Comparison of ENCODE assay signal across 29 mouse cellular contexts in the genomic region with DNA sequence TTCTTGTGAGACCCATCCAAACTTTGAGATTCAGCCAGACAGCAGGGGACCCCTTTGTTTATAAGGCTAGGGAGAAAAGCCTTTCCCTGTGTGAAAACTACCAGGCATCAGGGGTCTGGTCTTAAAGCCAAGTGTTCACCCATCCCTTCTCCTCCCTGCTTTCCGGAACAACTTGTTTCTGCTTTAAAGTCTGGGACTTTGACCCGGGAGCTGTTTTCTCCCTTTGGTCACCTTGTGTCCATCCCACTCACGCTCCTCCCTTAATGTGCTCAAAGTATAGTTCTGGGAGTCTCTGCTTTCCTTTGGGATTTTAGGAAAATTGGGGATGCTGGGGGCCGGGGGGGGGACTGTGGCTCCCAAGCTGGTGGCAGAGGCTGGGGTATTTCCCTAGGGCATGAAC. TPM values are rescaled to one million over a fixed set of nuclear protein-coding genes. Genes with fewer than 3 reads are reported as not detected.
DNase-seq lines count a peak whose midpoint lies in the region; ATAC-seq and TF ChIP-seq lines count a peak whose summit lies in the region.
"Had no signal": no experiment of that assay in that cellular context is flagged by ENCODE, and none has a peak within 500 bp of the region (broad histone marks: within the 10 kb centered on the region; RNA-seq: fewer than 3 reads in every experiment).

No protein-coding gene starts in this region.

- 0 out of 2 replicates have a peak, but pooled peaks cover 6% of the 10 kb centered on the region for H3K4me1 ChIP-seq in kidney, embryonic 14.5 days (ENCODE audit: control insufficient read depth, insufficient read depth, low read length)
- H3K4me1 ChIP-seq in lung, embryonic 14.5 days (ENCODE audit: insufficient read depth) = 0 out of 2 replicates have a peak, but pooled peaks cover 3% of the 10 kb centered on the region
- no peaks in the 10 kb centered on the region for H3K4me1 ChIP-seq in neural tube, embryonic 15.5 days
- H3K4me1 ChIP-seq: embryonic facial prominence, embryonic 12.5 days; forebrain, embryonic 15.5 days; limb, embryonic 12.5 days; midbrain, embryonic 15.5 days had no signal

- no peak overlapping the region for H3K27ac ChIP-seq in kidney, embryonic 14.5 days (ENCODE audit: low read depth, low read length)
- H3K27ac ChIP-seq in lung, embryonic 14.5 days (ENCODE audit: low read depth) = peak overlapping the region; percentile 42; the same call in 1 of the 2 replicates
- no peak overlapping the region for H3K27ac ChIP-seq in neural tube, embryonic 15.5 days (replicated peaks)
- H3K27ac ChIP-seq: embryonic facial prominence, embryonic 12.5 days; forebrain, embryonic 10.5 days; forebrain, embryonic 15.5 days; gastrocnemius, adult 2 months; hindbrain, embryonic 10.5 days; layer of hippocampus, adult 2 months; left cerebral cortex, adult 2 months; limb, embryonic 12.5 days; midbrain, embryonic 15.5 days had no signal

- 72% methylated on average over 4 of the region's 4 CpGs for WGBS in kidney, embryonic 14.5 days
- WGBS in lung, embryonic 14.5 days = 49% methylated on average over 4 of the region's 4 CpGs
- WGBS in neural tube, embryonic 15.5 days = 73% methylated on average over 4 of the region's 4 CpGs

- TF ChIP-seq CTCF in lung, embryonic 14.5 days (IDR thresholded peaks at IDR 0.05; ENCODE audit: low read depth) = no peak

- H3K27me3 ChIP-seq in kidney, embryonic 14.5 days (ENCODE audit: control insufficient read depth, insufficient read depth, low read length) = peaks cover 18% of the 10 kb centered on the region
- no peaks in the 10 kb centered on the region for H3K27me3 ChIP-seq in lung, embryonic 14.5 days (ENCODE audit: insufficient read depth, low read length)
- peaks cover 46% of the 10 kb centered on the region for H3K27me3 ChIP-seq in neural tube, embryonic 15.5 days (replicated peaks)
- H3K27me3 ChIP-seq: Patski had no signal

- DNase-seq in kidney, adult 18-20 months = peak; percentile 47
- DNase-seq in lung, embryonic 14.5 days = no peak
- no peak for DNase-seq in lung, postnatal 36 days
- peak; percentile 75 for DNase-seq in kidney, adult 9 months
- DNase-seq in kidney, postnatal 14 days = peak; percentile 67
- DNase-seq in gastrocnemius, adult 8-10 months (ENCODE audit: low spot score in 2 of 2) = no peak
- DNase-seq: cerebellum, adult 11-12 months; cerebellum, adult 9-11 months had no signal

- H3K9ac ChIP-seq in kidney, embryonic 14.5 days (ENCODE audit: low read depth, low read length) = no peak overlapping the region
- H3K9ac ChIP-seq in lung, embryonic 14.5 days = no peak overlapping the region
- no peak overlapping the region for H3K9ac ChIP-seq in neural tube, embryonic 15.5 days (replicated peaks)
- H3K9ac ChIP-seq: embryonic facial prominence, embryonic 12.5 days; forebrain, embryonic 15.5 days; limb, embryonic 12.5 days; midbrain, embryonic 15.5 days had no signal

- no peaks in the 10 kb centered on the region for H3K9me3 ChIP-seq in kidney, embryonic 14.5 days (ENCODE audit: control insufficient read depth, low read length)
- no peaks in the 10 kb centered on the region for H3K9me3 ChIP-seq in lung, embryonic 14.5 days (ENCODE audit: low read depth, low read length)
- no peaks in the 10 kb centered on the region for H3K9me3 ChIP-seq in neural tube, embryonic 15.5 days (replicated peaks)
- H3K9me3 ChIP-seq: embryonic facial prominence, embryonic 12.5 days; forebrain, embryonic 10.5 days; forebrain, embryonic 15.5 days; hindbrain, embryonic 10.5 days; limb, embryonic 12.5 days; midbrain, embryonic 15.5 days had no signal

- no peaks in the 10 kb centered on the region for H3K36me3 ChIP-seq in kidney, embryonic 14.5 days (ENCODE audit: control insufficient read depth, insufficient read depth, low read length)
- H3K36me3 ChIP-seq in lung, embryonic 14.5 days (ENCODE audit: insufficient read depth) = no peaks in the 10 kb centered on the region
- H3K36me3 ChIP-seq in neural tube, embryonic 15.5 days = no peaks in the 10 kb centered on the region
- H3K36me3 ChIP-seq: embryonic facial prominence, embryonic 12.5 days; forebrain, embryonic 10.5 days; forebrain, embryonic 15.5 days; hindbrain, embryonic 10.5 days; limb, embryonic 12.5 days; midbrain, embryonic 15.5 days had no signal

- no peak overlapping the region for H3K4me2 ChIP-seq in kidney, embryonic 14.5 days (replicated peaks; ENCODE audit: low read depth, low read length)
- H3K4me2 ChIP-seq in lung, embryonic 14.5 days = no peak overlapping the region
- no peak overlapping the region for H3K4me2 ChIP-seq in neural tube, embryonic 15.5 days
- H3K4me2 ChIP-seq: embryonic facial prominence, embryonic 12.5 days; forebrain, embryonic 15.5 days; limb, embryonic 12.5 days; midbrain, embryonic 15.5 days had no signal

- ATAC-seq in kidney, embryonic 14.5 days (ENCODE audit: low FRiP score, low TSS enrichment) = no peak
- no peak for ATAC-seq in lung, embryonic 14.5 days (ENCODE audit: insufficient read depth)
- ATAC-seq in neural tube, embryonic 15.5 days (ENCODE audit: low FRiP score) = no peak

- no peak overlapping the region for H3K4me3 ChIP-seq in kidney, embryonic 14.5 days (ENCODE audit: low read length)
- H3K4me3 ChIP-seq in lung, embryonic 14.5 days (ENCODE audit: low read depth, low read length) = no peak overlapping the region
- no peak overlapping the region for H3K4me3 ChIP-seq in neural tube, embryonic 15.5 days (replicated peaks)
- H3K4me3 ChIP-seq: embryonic facial prominence, embryonic 12.5 days; forebrain, embryonic 10.5 days; forebrain, embryonic 15.5 days; gastrocnemius, adult 2 months; hindbrain, embryonic 10.5 days; layer of hippocampus, adult 2 months; left cerebral cortex, adult 2 months; limb, embryonic 12.5 days; midbrain, embryonic 15.5 days had no signal

RNA-seq across cellular contexts. Expression of a gene that starts 2.3 kb away (rescaled TPM):
- 87.9 and 90.5 TPM in 2 replicates for polyA plus RNA-seq in kidney, embryonic 14.5 days (2014; fragmentation: Nextera tagmentation; extraction: Ambion mirVana)
- polyA plus RNA-seq in lung, embryonic 14.5 days (2014; fragmentation: Nextera tagmentation; extraction: Ambion mirVana) = 13.3 and 15.0 TPM in 2 replicates
- total RNA-seq in gastrocnemius, adult 8-10 months (2022) = not detected
- polyA plus RNA-seq in neural tube, embryonic 15.5 days (2015; fragmentation: Nextera tagmentation; extraction: Ambion mirVana) = 3.0 and 6.7 TPM in 2 replicates
- total RNA-seq: gastrocnemius, adult 2 months; MEL had no signal

RNA-seq across cellular contexts. Expression of a gene that starts 30.0 kb away (rescaled TPM):
- 1.7 and 2.0 TPM in 2 replicates for polyA plus RNA-seq in kidney, embryonic 14.5 days (2014; fragmentation: Nextera tagmentation; extraction: Ambion mirVana)
- 3.3 and 3.4 TPM in 2 replicates for polyA plus RNA-seq in lung, embryonic 14.5 days (2014; fragmentation: Nextera tagmentation; extraction: Ambion mirVana)
- under 1 TPM; 0.56 to 0.76 (median 0.60) TPM for total RNA-seq in gastrocnemius, adult 8-10 months (2022)
- polyA plus RNA-seq in neural tube, embryonic 15.5 days (2015; fragmentation: Nextera tagmentation; extraction: Ambion mirVana) = 1.0 and 1.7 TPM in 2 replicates

RNA-seq across cellular contexts. Expression of a gene that starts 47.8 kb away (rescaled TPM):
- polyA plus RNA-seq in kidney, embryonic 14.5 days (2014; fragmentation: Nextera tagmentation; extraction: Ambion mirVana) = 0.37 and 0.54 TPM in 2 replicates
- 0.04 and 0.05 TPM in 2 replicates for polyA plus RNA-seq in lung, embryonic 14.5 days (2014; fragmentation: Nextera tagmentation; extraction: Ambion mirVana)
- total RNA-seq in gastrocnemius, adult 8-10 months (2022) = not detected
- polyA plus RNA-seq in neural tube, embryonic 15.5 days (2015; fragmentation: Nextera tagmentation; extraction: Ambion mirVana) = 9.1 and 10.3 TPM in 2 replicates
- total RNA-seq: adrenal gland, postnatal 14 days; gastrocnemius, adult 2 months; heart, adult 8-10 months; heart, postnatal 14 days; neutrophil, adult 5-6 weeks had no signal
- polyA plus RNA-seq: heart, embryonic 14.5 days; limb, embryonic 12.5 days; liver, adult 2 months; lung, postnatal 0 days; Patski; thymus, adult 2 months had no signal

Comparison
In these comparisons a context has a peak if more than half of its experiments do, and no peak if none do; other contexts are left out.
1. DNase-seq: peak in kidney, adult 18-20 months (single experiment), kidney, adult 9 months (single experiment) and kidney, postnatal 14 days (single experiment); none in lung, embryonic 14.5 days (single experiment), lung, postnatal 36 days (single experiment) and gastrocnemius, adult 8-10 months (0 of 2).